Mouse (Mus musculus): ENCODE data around the gene Mbnl3. TPM values are rescaled to one million over a fixed set of nuclear protein-coding genes. Genes with fewer than 3 reads are reported as not detected.

The Mbnl3 gene
- total RNA-seq (2021) (1 to 10 TPM in 1 of 2 experiments, under 1 TPM in 1; 0.93 to 1.5 TPM), polyA plus RNA-seq (2012; rRNA removed) (0.41 and 0.56 TPM in 2 replicates)
- long read RNA-seq, result 0 reads

GRCm38 (mm10) chrX:51206432-51206831 lies at the start of gene Mbnl3:
TSS of gene Mbnl3 (minus strand) at chrX:51206532.
- TF ChIP-seq POLR2A (IDR thresholded peaks at IDR 0.05; ENCODE audit: insufficient read depth, low read depth, low read length), result no peak
- no peak for TF ChIP-seq EP300 (IDR thresholded peaks at IDR 0.05; ENCODE audit: insufficient read depth, low read depth, low read length)
- TF ChIP-seq CTCF (IDR thresholded peaks at IDR 0.05), result no peak
- peak within 1 kb of the TSS; percentile 56 for H3K9ac ChIP-seq (ENCODE audit: low read depth, low read length)
- intact Hi-C loops (cut with DNase I), result no loop called here
- no peaks in the 10 kb centered on the region for H3K36me3 ChIP-seq (ENCODE audit: control insufficient read depth, insufficient read depth, low read length)
- no peak for DNase-seq
- no peaks in the 10 kb centered on the region for H3K79me2 ChIP-seq (replicated peaks; ENCODE audit: control insufficient read depth, insufficient read depth, low read length)
- H3K27me3 ChIP-seq (ENCODE audit: control insufficient read depth, insufficient read depth, low read length), result no peaks in the 10 kb centered on the region; the same call in 1 of the 2 replicates
- H3K4me1 ChIP-seq (ENCODE audit: control insufficient read depth, insufficient read depth, low read length), result no peaks in the 10 kb centered on the region; the same call in 1 of the 2 replicates
- 58% methylated on average over 11 of the region's 11 CpGs for WGBS
- peak within 1 kb of the TSS; percentile 46 for H3K4me3 ChIP-seq
- H3K27ac ChIP-seq, result no peak within 1 kb of the TSS

GRCm38 (mm10) chrX:51205548-51206324 lies 596 bp downstream of the Mbnl3 start:
- Histone ChIP-seq H3K9ac (ENCODE audit: low read depth, low read length) (peak overlapping the region; percentile 56), H3K79me2 (replicated peaks; ENCODE audit: control insufficient read depth, insufficient read depth, low read length) (no peaks in the 10 kb centered on the region), H3K36me3 (ENCODE audit: control insufficient read depth, insufficient read depth, low read length) (no peaks in the 10 kb centered on the region), H3K4me1 (ENCODE audit: control insufficient read depth, insufficient read depth, low read length) (no peaks in the 10 kb centered on the region; the same call in 1 of the 2 replicates), H3K27me3 (ENCODE audit: control insufficient read depth, insufficient read depth, low read length) (no peaks in the 10 kb centered on the region; the same call in 1 of the 2 replicates), H3K27ac (no peak overlapping the region), H3K4me3 (peak overlapping the region; percentile 46)
- WGBS, result 18% methylated on average over 79 of the region's 79 CpGs
- TF ChIP-seq POLR2A (IDR thresholded peaks at IDR 0.05; ENCODE audit: insufficient read depth, low read depth, low read length) (no peak), CTCF (IDR thresholded peaks at IDR 0.05) (peak; percentile 58)
- intact Hi-C loops (cut with DNase I), result no loop called here
- peak; percentile 42 to 57 for DNase-seq

GRCm38 (mm10) chrX:51204626-51205547 lies 1.4 kb downstream of the Mbnl3 start:
- H3K79me2 ChIP-seq (replicated peaks; ENCODE audit: control insufficient read depth, insufficient read depth, low read length), result no peaks in the 10 kb centered on the region
- H3K4me3 ChIP-seq, result peak overlapping the region; percentile 46
- no peaks in the 10 kb centered on the region; the same call in 1 of the 2 replicates for H3K27me3 ChIP-seq (ENCODE audit: control insufficient read depth, insufficient read depth, low read length)
- peak; percentile 60 to 63 for DNase-seq
- no peaks in the 10 kb centered on the region for H3K36me3 ChIP-seq (ENCODE audit: control insufficient read depth, insufficient read depth, low read length)
- no peak for TF ChIP-seq POLR2A (IDR thresholded peaks at IDR 0.05; ENCODE audit: insufficient read depth, low read depth, low read length)
- no peak for TF ChIP-seq CTCF (IDR thresholded peaks at IDR 0.05)
- no peak for TF ChIP-seq EP300 (IDR thresholded peaks at IDR 0.05; ENCODE audit: insufficient read depth, low read depth, low read length)
- peak overlapping the region; percentile 56 for H3K9ac ChIP-seq (ENCODE audit: low read depth, low read length)
- intact Hi-C loops (cut with DNase I), result no loop called here
- no peaks in the 10 kb centered on the region; the same call in 1 of the 2 replicates for H3K4me1 ChIP-seq (ENCODE audit: control insufficient read depth, insufficient read depth, low read length)
- no peak overlapping the region for H3K27ac ChIP-seq
- 21% methylated on average over 65 of the region's 67 CpGs for WGBS

- DNase-seq, result no peak
- Histone ChIP-seq H3K4me1 (ENCODE audit: control insufficient read depth, insufficient read depth, low read length) (no peaks in the 10 kb centered on the region), H3K79me2 (replicated peaks; ENCODE audit: control insufficient read depth, insufficient read depth, low read length) (no peaks in the 10 kb centered on the region), H3K36me3 (ENCODE audit: control insufficient read depth, insufficient read depth, low read length) (no peaks in the 10 kb centered on the region), H3K4me3 (no peak overlapping the region), H3K27me3 (ENCODE audit: control insufficient read depth, insufficient read depth, low read length) (no peaks in the 10 kb centered on the region), H3K27ac (no peak overlapping the region), H3K9ac (ENCODE audit: low read depth, low read length) (no peak overlapping the region)
- intact Hi-C loops (cut with DNase I), result no loop called here
- TF ChIP-seq EP300 (IDR thresholded peaks at IDR 0.05; ENCODE audit: insufficient read depth, low read depth, low read length) (no peak), POLR2A (IDR thresholded peaks at IDR 0.05; ENCODE audit: insufficient read depth, low read depth, low read length) (no peak), CTCF (IDR thresholded peaks at IDR 0.05) (no peak)
Measured at GRCm38 (mm10) chrX:51197012-51197411, 9.3 kb downstream of the Mbnl3 start.

- no peaks in the 10 kb centered on the region for H3K4me1 ChIP-seq (ENCODE audit: control insufficient read depth, insufficient read depth, low read length)
- intact Hi-C loops (cut with DNase I), result loop anchor here (5.0 kb wide), 1 partner anchor 200 kb away; no protein-coding TSS in a partner anchor
- H3K4me3 ChIP-seq, result no peak overlapping the region
- H3K9ac ChIP-seq (ENCODE audit: low read depth, low read length), result no peak overlapping the region
- no peak overlapping the region for H3K27ac ChIP-seq
- H3K79me2 ChIP-seq (replicated peaks; ENCODE audit: control insufficient read depth, insufficient read depth, low read length), result no peaks in the 10 kb centered on the region
- DNase-seq, result no peak
- no peaks in the 10 kb centered on the region for H3K36me3 ChIP-seq (ENCODE audit: control insufficient read depth, insufficient read depth, low read length)
- H3K27me3 ChIP-seq (ENCODE audit: control insufficient read depth, insufficient read depth, low read length), result no peaks in the 10 kb centered on the region
- TF ChIP-seq CTCF (IDR thresholded peaks at IDR 0.05), result no peak
- WGBS, result 28% methylated on average over 2 of the region's 2 CpGs
Measured at GRCm38 (mm10) chrX:51171914-51172313, 34.4 kb downstream of the Mbnl3 start.
